Mouse (Mus musculus): ENCODE results near the gene Hspa2.
A peak's percentile ranks its signal among the peaks of the same experiment; 100 is the strongest.

The Hspa2 gene

GRCm38 (mm10) chr12:76377726-76378125 lies 26.2 kb upstream of the Hspa2 start:
- DNase-seq (ENCODE audit: low spot score in 2 of 2) = peak in 1 of 2 experiments; percentile 60

GRCm38 (mm10) chr12:76378556-76378955 lies 25.4 kb upstream of the Hspa2 start:
- no peak for DNase-seq (ENCODE audit: low spot score in 2 of 2)

GRCm38 (mm10) chr12:76380151-76380550 lies 23.8 kb upstream of the Hspa2 start:
- no peak for DNase-seq (ENCODE audit: low spot score in 2 of 2)

- DNase-seq (ENCODE audit: low spot score in 2 of 2) = no peak
These were observed 18.6 kb upstream of the Hspa2 start for GRCm38 (mm10) chr12:76385342-76385741.

GRCm38 (mm10) chr12:76388794-76389193 lies 15.2 kb upstream of the Hspa2 start:
- DNase-seq (ENCODE audit: low spot score in 2 of 2) = no peak

GRCm38 (mm10) chr12:76391595-76392271 lies 12.2 kb upstream of the Hspa2 start:
- DNase-seq (ENCODE audit: low spot score in 2 of 2) = no peak

GRCm38 (mm10) chr12:76392979-76393378 lies 11.0 kb upstream of the Hspa2 start:
- DNase-seq (ENCODE audit: low spot score in 2 of 2) = no peak

- DNase-seq (ENCODE audit: low spot score in 2 of 2) = no peak
These were observed 6.7 kb upstream of the Hspa2 start for GRCm38 (mm10) chr12:76397281-76397680.

- peak in 1 of 2 experiments; percentile 58 for DNase-seq (ENCODE audit: low spot score in 2 of 2)
These were observed 2.3 kb upstream of the Hspa2 start for GRCm38 (mm10) chr12:76401674-76402073.

GRCm38 (mm10) chr12:76402991-76403885 lies 738 bp upstream of the Hspa2 start:
- peak in 1 of 2 experiments; percentile 60 for DNase-seq (ENCODE audit: low spot score in 2 of 2)

GRCm38 (mm10) chr12:76404836-76405182 lies 833 bp downstream of the Hspa2 start:
- DNase-seq (ENCODE audit: low spot score in 2 of 2) = no peak

GRCm38 (mm10) chr12:76405183-76405970 lies 1.4 kb downstream of the Hspa2 start:
- peak; percentile 16 to 68 for DNase-seq (ENCODE audit: low spot score in 2 of 2)

- peak in 1 of 2 experiments; percentile 65 for DNase-seq (ENCODE audit: low spot score in 2 of 2)
These were observed 2.0 kb downstream of the Hspa2 start for GRCm38 (mm10) chr12:76405971-76406370.

- DNase-seq (ENCODE audit: low spot score in 2 of 2) = no peak
These were observed 3.2 kb downstream of the Hspa2 start for GRCm38 (mm10) chr12:76407184-76407583.

- DNase-seq (ENCODE audit: low spot score in 2 of 2) = no peak
These were observed 5.2 kb downstream of the Hspa2 start for GRCm38 (mm10) chr12:76409166-76409565.

GRCm38 (mm10) chr12:76415383-76416010 lies 11.5 kb downstream of the Hspa2 start:
- DNase-seq (ENCODE audit: low spot score in 2 of 2) = peak; percentile 28 to 64

- DNase-seq (ENCODE audit: low spot score in 2 of 2) = no peak
These were observed 13.5 kb downstream of the Hspa2 start, which contains the start of gene Ppp1r36 for GRCm38 (mm10) chr12:76417433-76417854. Gene Ppp1r36 (plus strand): TSS chr12:76417538.

- no peak for DNase-seq (ENCODE audit: low spot score in 2 of 2)
These were observed 14.4 kb downstream of the Hspa2 start for GRCm38 (mm10) chr12:76418346-76418745.

GRCm38 (mm10) chr12:76425256-76425655 lies 21.3 kb downstream of the Hspa2 start:
- no peak for DNase-seq (ENCODE audit: low spot score in 2 of 2)

GRCm38 (mm10) chr12:76427546-76427945 lies 23.6 kb downstream of the Hspa2 start:
- DNase-seq (ENCODE audit: low spot score in 2 of 2) = no peak

GRCm38 (mm10) chr12:76430879-76431406 lies 27.0 kb downstream of the Hspa2 start:
- no peak for DNase-seq (ENCODE audit: low spot score in 2 of 2)

Data from spleen, postnatal 4 days (tissue).